Mouse (Mus musculus): Measurements from ENCODE around the gene Bcl2l12. TPM values are rescaled to one million over a fixed set of nuclear protein-coding genes. Genes with fewer than 3 reads are reported as not detected.
A peak's percentile ranks its signal among the peaks of the same experiment; 100 is the strongest.

Gene Bcl2l12
- total RNA-seq, 2 experiments from 2014 or later, result 25.6 to 42.7 TPM

GRCm38 (mm10) chr7:44997940-44998428 lies 528 bp downstream of the Bcl2l12 start:
- ATAC-seq (replicated peaks; ENCODE audit: low FRiP score, low TSS enrichment, poor library complexity, severe bottlenecking), result no peak

GRCm38 (mm10) chr7:44997231-44997939 lies 1.1 kb downstream of the Bcl2l12 start, which contains the start of gene Irf3:
Gene Irf3, plus strand, starts transcription at chr7:44997648.
- ATAC-seq (replicated peaks; ENCODE audit: low FRiP score, low TSS enrichment, poor library complexity, severe bottlenecking), result peak; percentile 91

GRCm38 (mm10) chr7:44996672-44997071 lies 1.8 kb downstream of the Bcl2l12 start:
- no peak for ATAC-seq (replicated peaks; ENCODE audit: low FRiP score, low TSS enrichment, poor library complexity, severe bottlenecking)

- ATAC-seq (replicated peaks; ENCODE audit: low FRiP score, low TSS enrichment, poor library complexity, severe bottlenecking), result peak; percentile 22
Measured at GRCm38 (mm10) chr7:44986879-44987718, 11.4 kb downstream of the Bcl2l12 start.

DNA sequence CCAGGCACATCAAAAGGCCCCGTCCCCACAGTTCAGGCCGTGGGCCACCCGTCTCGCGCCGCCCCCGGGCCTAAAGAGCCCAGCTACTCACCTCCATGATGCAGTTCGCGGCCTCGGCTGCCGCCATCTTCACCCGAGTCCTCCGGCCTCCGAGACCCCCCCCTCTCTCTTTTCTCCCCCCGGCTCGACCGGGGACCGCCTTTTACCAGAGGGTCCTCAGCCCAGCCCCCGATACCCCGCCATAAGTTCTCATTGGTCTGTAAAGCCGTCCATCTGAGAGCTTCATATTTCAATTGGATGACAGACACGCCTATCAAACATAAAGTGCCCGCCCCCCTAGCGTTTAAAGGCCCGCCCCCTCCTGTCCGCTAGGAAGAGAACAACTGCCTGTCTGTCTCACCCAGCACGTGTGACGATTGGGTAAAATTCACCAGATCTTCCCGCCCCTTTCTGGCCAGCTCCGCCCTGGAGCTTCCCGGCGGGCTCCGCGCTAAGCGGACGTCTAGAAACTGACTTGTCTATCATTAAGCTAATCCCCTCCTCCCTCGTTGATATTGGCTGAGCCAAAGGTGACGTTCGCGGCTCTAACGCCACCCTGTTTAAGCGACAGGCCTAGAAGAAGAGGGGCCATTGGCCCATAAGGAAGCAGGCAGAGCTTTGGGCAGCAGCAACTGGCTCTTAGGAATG lies 12.2 kb downstream of the Bcl2l12 start, which contains the start of gene Prmt1:
TSS of gene Prmt1 (minus strand) at position 377 of the 687 bp plus-strand sequence.
- ATAC-seq (replicated peaks; ENCODE audit: low FRiP score, low TSS enrichment, poor library complexity, severe bottlenecking), result peak; percentile 89

GRCm38 (mm10) chr7:44985595-44986191 lies 12.8 kb downstream of the Bcl2l12 start:
- ATAC-seq (replicated peaks; ENCODE audit: low FRiP score, low TSS enrichment, poor library complexity, severe bottlenecking), result no peak

GRCm38 (mm10) chr7:44984833-44985164 lies 13.7 kb downstream of the Bcl2l12 start:
- ATAC-seq (replicated peaks; ENCODE audit: low FRiP score, low TSS enrichment, poor library complexity, severe bottlenecking), result no peak

GRCm38 (mm10) chr7:44983944-44984832 lies 14.3 kb downstream of the Bcl2l12 start:
- no peak for ATAC-seq (replicated peaks; ENCODE audit: low FRiP score, low TSS enrichment, poor library complexity, severe bottlenecking)

GRCm38 (mm10) chr7:44983085-44983484 lies 15.4 kb downstream of the Bcl2l12 start:
- 0 out of 2 replicates have a peak, but pooled peaks have one; percentile 28 for ATAC-seq (replicated peaks; ENCODE audit: low FRiP score, low TSS enrichment, poor library complexity, severe bottlenecking)

DNA sequence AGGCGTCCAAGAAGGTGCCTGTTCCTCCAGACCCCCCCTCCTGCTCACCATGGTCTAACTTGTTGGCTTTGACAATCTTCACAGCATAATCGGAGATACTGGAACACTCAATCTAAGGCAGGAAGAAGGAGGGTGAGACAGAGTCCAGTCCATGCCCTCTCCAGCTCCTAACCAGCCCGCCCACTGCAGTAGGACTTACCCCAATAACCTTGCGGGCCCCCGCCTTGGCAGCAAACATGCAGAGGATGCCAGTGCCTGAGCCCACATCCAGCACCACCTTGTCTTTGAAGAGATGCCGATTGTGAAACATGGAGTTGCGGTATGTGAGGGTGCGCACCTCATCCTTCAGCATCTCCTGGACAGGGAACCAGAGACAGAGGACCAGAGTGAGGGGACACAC lies 17.0 kb downstream of the Bcl2l12 start:
- ATAC-seq (replicated peaks; ENCODE audit: low FRiP score, low TSS enrichment, poor library complexity, severe bottlenecking), result no peak

GRCm38 (mm10) chr7:44978300-44978699 lies 20.2 kb downstream of the Bcl2l12 start:
- no peak for ATAC-seq (replicated peaks; ENCODE audit: low FRiP score, low TSS enrichment, poor library complexity, severe bottlenecking)

DNA sequence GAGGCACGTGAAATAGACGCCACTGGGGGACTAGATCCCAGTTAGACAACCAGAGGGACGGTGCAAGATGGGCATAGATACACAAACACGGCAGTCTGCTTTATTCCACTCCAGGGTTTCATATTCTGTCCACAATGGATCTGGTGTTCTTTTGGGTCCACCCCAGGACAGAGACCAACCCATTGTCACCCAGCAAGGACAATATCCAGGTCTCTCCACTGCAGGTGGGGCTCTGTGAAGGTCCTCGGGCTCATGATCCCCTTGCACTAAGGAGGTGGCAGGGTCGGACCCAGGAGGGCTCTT lies 23.4 kb downstream of the Bcl2l12 start:
- no peak for ATAC-seq (replicated peaks; ENCODE audit: low FRiP score, low TSS enrichment, poor library complexity, severe bottlenecking)

- peak; percentile 72 for ATAC-seq (replicated peaks; ENCODE audit: low FRiP score, low TSS enrichment, poor library complexity, severe bottlenecking)
Measured at GRCm38 (mm10) chr7:44974383-44975116, 24.0 kb downstream of the Bcl2l12 start, which contains the start of gene Cpt1c. Gene Cpt1c, minus strand, starts transcription at chr7:44974851.

DNA sequence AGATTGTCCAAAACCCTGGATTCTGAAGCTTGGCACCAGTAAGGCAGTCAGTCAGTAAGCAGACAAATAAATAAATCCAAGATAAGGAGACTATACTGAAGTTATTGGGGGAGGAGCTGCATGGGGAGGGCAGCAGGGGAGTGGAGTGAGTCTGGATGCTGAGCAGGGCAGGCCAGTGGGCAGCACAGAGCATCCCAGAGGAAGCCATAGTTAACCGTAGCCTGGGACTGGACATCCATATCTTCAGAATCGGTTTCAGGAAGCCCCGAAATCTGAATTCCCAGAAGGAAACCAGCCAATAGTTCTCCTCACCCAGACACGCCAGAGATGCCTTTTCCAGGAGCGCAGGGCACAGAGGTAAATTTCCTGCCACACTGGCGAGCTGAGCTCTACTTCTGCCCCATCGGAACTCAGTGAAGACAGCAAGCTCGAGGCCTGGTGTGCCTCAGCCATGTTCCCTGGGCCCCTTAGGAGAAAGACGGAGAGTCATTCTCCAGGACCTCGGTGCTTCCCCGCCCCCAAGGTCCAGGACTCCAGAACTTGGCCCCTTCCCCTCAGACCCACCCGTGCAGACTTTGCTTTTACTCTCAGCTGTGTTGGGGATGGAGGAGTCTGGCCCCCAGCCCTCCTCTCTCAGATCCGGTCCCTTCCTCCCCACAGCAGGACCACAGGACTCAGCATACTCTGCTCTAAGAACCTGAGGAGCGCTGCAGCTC lies 24.9 kb downstream of the Bcl2l12 start:
- ATAC-seq (replicated peaks; ENCODE audit: low FRiP score, low TSS enrichment, poor library complexity, severe bottlenecking), result no peak

DNA sequence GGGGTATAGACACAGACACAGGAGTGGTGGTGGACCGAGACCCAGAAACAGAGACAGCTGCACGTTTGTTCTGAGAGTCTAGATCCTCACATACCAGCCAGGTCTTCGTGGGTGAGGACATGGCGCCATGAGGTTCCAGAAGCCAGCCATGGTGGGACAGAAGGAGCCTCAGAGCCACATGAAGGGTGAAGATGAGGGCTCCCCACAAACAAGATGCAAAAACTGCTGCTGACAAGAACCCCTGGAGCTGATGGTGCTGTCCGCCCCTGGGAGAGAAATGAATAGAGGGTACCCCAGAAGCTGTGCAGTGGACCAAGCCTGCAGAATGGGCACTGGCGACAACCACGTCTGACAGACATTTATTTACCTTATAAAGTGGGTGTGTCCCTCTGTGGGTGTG lies 27.4 kb downstream of the Bcl2l12 start:
- no peak for ATAC-seq (replicated peaks; ENCODE audit: low FRiP score, low TSS enrichment, poor library complexity, severe bottlenecking)

DNA sequence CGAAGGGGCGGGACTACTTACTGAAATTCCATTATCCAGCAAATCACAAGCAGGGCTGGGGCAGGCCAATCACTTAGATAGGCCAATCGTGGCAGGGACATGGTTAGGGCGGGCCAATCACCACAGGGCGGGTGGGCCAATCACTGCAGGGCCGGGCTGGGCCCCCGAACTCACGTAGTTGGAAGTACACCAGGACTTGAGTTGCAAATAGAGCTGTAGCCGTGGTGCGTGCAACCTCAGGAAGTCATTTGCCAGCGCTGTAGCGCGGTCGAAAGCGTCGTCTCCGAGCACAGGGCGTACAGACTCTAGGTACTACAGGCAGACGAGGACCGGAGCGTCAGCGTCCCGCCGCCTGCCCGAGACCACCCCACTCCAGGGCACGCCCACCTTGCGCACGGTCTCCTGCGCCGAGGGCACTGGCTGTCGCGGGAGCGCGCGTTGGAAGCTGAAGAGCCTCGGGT lies 28.3 kb downstream of the Bcl2l12 start:
- peak; percentile 62 for ATAC-seq (replicated peaks; ENCODE audit: low FRiP score, low TSS enrichment, poor library complexity, severe bottlenecking)

DNA sequence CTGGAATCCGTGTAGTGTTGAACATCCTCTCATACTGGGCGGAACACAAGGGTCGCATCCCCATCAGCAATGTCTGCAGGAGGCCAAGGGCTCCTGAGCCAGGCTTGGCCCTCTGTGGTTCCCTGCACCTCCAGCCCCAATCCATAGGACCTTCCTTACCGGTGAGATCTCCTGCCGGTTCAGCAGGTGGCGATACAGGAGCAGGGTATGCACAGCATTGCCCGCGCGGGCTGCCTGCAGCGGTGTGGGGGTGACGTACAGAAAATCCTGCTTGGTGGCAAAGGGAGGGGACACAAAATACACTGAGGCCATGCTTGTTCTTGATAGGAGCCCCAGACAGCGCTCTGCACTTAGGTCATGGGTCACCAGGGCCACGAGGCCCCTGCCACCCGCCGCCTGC lies 31.9 kb downstream of the Bcl2l12 start:
- ATAC-seq (replicated peaks; ENCODE audit: low FRiP score, low TSS enrichment, poor library complexity, severe bottlenecking), result no peak
